Mouse (Mus musculus) hindbrain, embryonic 13.5 days (tissue): ENCODE data around the gene Snhg11. TPM values are rescaled to one million over a fixed set of nuclear protein-coding genes. Genes with fewer than 3 reads are reported as not detected.

Experiments used
- ATAC-seq: fragments of 200-750 bp; cut with Nextera tagmentation; 2 replicates; pipeline ENCODE4 v1.8.0; 2017; ENCODE audit warnings: moderate TSS enrichment; ENCODE audit not compliant: low FRiP score
- H3K27ac ChIP-seq: fragments of 300-500 bp; sonication (generic); 2 replicates; pipeline ENCODE4 v1.5.1; 2015; ENCODE audit warnings: inconsistent platforms, mild to moderate bottlenecking, moderate library complexity
- H3K27me3 ChIP-seq: fragments of 300-500 bp; sonication (generic); 2 replicates; pipeline ENCODE4 v1.6.1; 2015; ENCODE audit warnings: mild to moderate bottlenecking, inconsistent platforms
- H3K36me3 ChIP-seq: fragments of 300-500 bp; sonication (generic); 2 replicates; pipeline ENCODE4 v1.6.1; 2015; ENCODE audit warnings: mild to moderate bottlenecking, inconsistent platforms
- H3K4me1 ChIP-seq: fragments of 300-500 bp; sonication (generic); replicated peaks from 2 replicates; pipeline ENCODE4 v1.6.1; 2015; ENCODE audit warnings: inconsistent platforms
- H3K4me2 ChIP-seq: fragments of 300-500 bp; sonication (generic); 2 replicates; pipeline ENCODE4 v1.6.1; 2015; ENCODE audit warnings: inconsistent platforms, mild to moderate bottlenecking, moderate library complexity
- H3K4me3 ChIP-seq: fragments of 300-500 bp; sonication (generic); 2 replicates; pipeline ENCODE4 v1.5.1; 2015; ENCODE audit warnings: mild to moderate bottlenecking, inconsistent platforms
- H3K9ac ChIP-seq: fragments of 300-500 bp; sonication (generic); 2 replicates; pipeline ENCODE4 v1.6.1; 2015; ENCODE audit warnings: mild to moderate bottlenecking, inconsistent platforms
- H3K9me3 ChIP-seq: fragments of 300-500 bp; sonication (generic); 2 replicates; pipeline ENCODE4 v1.6.1; 2016; ENCODE audit warnings: inconsistent platforms
- WGBS: fragments of 180-500 bp; shearing (Covaris S2); methylation state at CpG from one replicate; pipeline ENCODE4 v1.1.7; 2015; 5-methylcytosine and 5-hydroxymethylcytosine counted together
- polyA plus RNA-seq: library from polyadenylated mRNA; unstranded; fragments of >200 nt; fragmentation: Nextera tagmentation; extraction: Ambion mirVana; gene quantifications from 2 replicates; pipeline ENCODE4 v1.2.1, GENCODE M21; 2015

The Snhg11 gene
- polyA plus RNA-seq, 1 experiment from 2014 or later, result 518 TPM

- H3K9ac ChIP-seq, result peak overlapping the region; percentile 88
- H3K27me3 ChIP-seq, result no peaks in the 10 kb centered on the region
- no peaks in the 10 kb centered on the region for H3K36me3 ChIP-seq
- peak overlapping the region; percentile 96 for H3K4me2 ChIP-seq
- H3K9me3 ChIP-seq, result no peaks in the 10 kb centered on the region
- WGBS, result 3% methylated on average over 47 of the region's 67 CpGs
- ATAC-seq, result peak; percentile 52
- peak overlapping the region; percentile 96 for H3K27ac ChIP-seq
- peak overlapping the region; percentile 80 for H3K4me3 ChIP-seq
- peaks cover 37% of the 10 kb centered on the region for H3K4me1 ChIP-seq
These were observed 34.9 kb downstream of the Snhg11 start for GRCm38 (mm10) chr2:158410022-158411014.

- Histone ChIP-seq H3K4me2 (no peak overlapping the region), H3K9ac (no peak overlapping the region), H3K27me3 (no peaks in the 10 kb centered on the region), H3K9me3 (no peaks in the 10 kb centered on the region), H3K4me3 (no peak overlapping the region), H3K27ac (no peak overlapping the region), H3K4me1 (peaks cover 37% of the 10 kb centered on the region), H3K36me3 (no peaks in the 10 kb centered on the region)
- ATAC-seq, result no peak
- 93% methylated on average over 2 of the region's 2 CpGs for WGBS
These were observed 37.8 kb downstream of the Snhg11 start for GRCm38 (mm10) chr2:158413240-158413639.

GRCm38 (mm10) chr2:158415826-158416225, 40.4 kb downstream of the Snhg11 start:
- Histone ChIP-seq H3K9ac (no peak overlapping the region), H3K4me2 (no peak overlapping the region), H3K36me3 (no peaks in the 10 kb centered on the region), H3K4me3 (no peak overlapping the region), H3K27me3 (no peaks in the 10 kb centered on the region), H3K9me3 (no peaks in the 10 kb centered on the region), H3K4me1 (peaks cover 25% of the 10 kb centered on the region), H3K27ac (no peak overlapping the region)
- ATAC-seq, result no peak
- WGBS, result 85% methylated on average over 1 of the region's 1 CpGs

- H3K4me1 ChIP-seq, result peaks cover 3% of the 10 kb centered on the region
- H3K4me3 ChIP-seq, result no peak overlapping the region
- H3K9me3 ChIP-seq, result no peaks in the 10 kb centered on the region
- H3K27me3 ChIP-seq, result no peaks in the 10 kb centered on the region
- no peak overlapping the region for H3K27ac ChIP-seq
- H3K4me2 ChIP-seq, result no peak overlapping the region
- H3K9ac ChIP-seq, result no peak overlapping the region
- WGBS, result 86% methylated on average over 1 of the region's 1 CpGs
- H3K36me3 ChIP-seq, result peaks cover 12% of the 10 kb centered on the region
- ATAC-seq, result no peak
These were observed 43.2 kb downstream of the Snhg11 start for GRCm38 (mm10) chr2:158418663-158419062.

Other genes starting within 250 kb of the Snhg11 start
- 10.1 TPM in 2 replicates for gene Tgm2, start 229.2 kb upstream of the Snhg11 start, polyA plus RNA-seq
- 2.0 and 3.1 TPM in 2 replicates for gene D630003M21Rik, start 146.4 kb upstream of the Snhg11 start, polyA plus RNA-seq
- not detected in 2 replicates for gene Bpi, start 117.5 kb upstream of the Snhg11 start, polyA plus RNA-seq
- gene Lbp, start 69.1 kb upstream of the Snhg11 start, polyA plus RNA-seq, result 2.6 and 2.8 TPM in 2 replicates
- 22.8 and 25.5 TPM in 2 replicates for gene Ralgapb, start 34.2 kb downstream of the Snhg11 start, polyA plus RNA-seq
- not detected in 2 replicates for gene Adig, start 127.0 kb downstream of the Snhg11 start, polyA plus RNA-seq
- 0.72 and 0.86 TPM in 2 replicates for gene Arhgap40, start 137.2 kb downstream of the Snhg11 start, polyA plus RNA-seq
- 6.6 and 8.1 TPM in 2 replicates for gene Slc32a1, start 235.1 kb downstream of the Snhg11 start, polyA plus RNA-seq
- gene Actr5, start 249.2 kb downstream of the Snhg11 start, polyA plus RNA-seq, result 12.4 and 12.6 TPM in 2 replicates